Mouse (Mus musculus): ENCODE results near the gene Bms1. TPM values are rescaled to one million over a fixed set of nuclear protein-coding genes. Genes with fewer than 3 reads are reported as not detected.

Bms1 gene
- polyA plus RNA-seq, 1 experiment from 2014 or later, result 25.1 TPM

- Histone ChIP-seq H3K9ac (ENCODE audit: low read depth, low read length) (no peak overlapping the region), H3K4me3 (ENCODE audit: low read length) (no peak overlapping the region), H3K36me3 (ENCODE audit: control insufficient read depth, insufficient read depth, low read length) (peaks cover 18% of the 10 kb centered on the region; the same call in 1 of the 2 replicates), H3K4me2 (ENCODE audit: low read depth, low read length) (no peak overlapping the region), H3K27ac (ENCODE audit: low read length) (no peak overlapping the region), H3K4me1 (ENCODE audit: control insufficient read depth, insufficient read depth, low read length) (no peaks in the 10 kb centered on the region), H3K27me3 (replicated peaks; ENCODE audit: control insufficient read depth, insufficient read depth, low read length) (no peaks in the 10 kb centered on the region), H3K9me3 (ENCODE audit: control insufficient read depth, low read length) (no peaks in the 10 kb centered on the region)
- WGBS, result 82% methylated on average over 4 of the region's 4 CpGs
- ATAC-seq, result no peak
Observed at GRCm38 (mm10) chr6:118406421-118406820, 12.9 kb downstream of the Bms1 start.

DNA sequence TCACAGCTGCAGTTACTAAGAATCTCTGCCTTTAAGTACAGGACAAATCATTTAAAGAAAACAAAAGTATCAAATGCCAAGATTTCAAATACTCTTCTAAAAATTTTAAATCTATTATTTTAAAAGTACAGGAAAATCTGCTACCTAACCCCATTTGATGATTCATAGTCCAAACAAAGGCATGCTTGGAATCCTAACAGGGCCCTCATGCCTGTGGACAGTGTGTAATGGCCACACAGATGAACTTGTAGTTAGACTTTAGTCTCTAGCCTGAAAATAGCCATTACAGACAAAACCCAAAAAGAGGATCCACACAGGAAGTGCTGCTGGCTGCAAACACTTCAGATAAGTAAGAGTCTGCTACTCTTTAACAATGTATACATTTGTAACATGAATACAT is 28.5 kb downstream of the Bms1 start:
- Histone ChIP-seq H3K4me1 (ENCODE audit: control insufficient read depth, insufficient read depth, low read length) (no peaks in the 10 kb centered on the region), H3K27ac (ENCODE audit: low read length) (no peak overlapping the region), H3K9me3 (ENCODE audit: control insufficient read depth, low read length) (no peaks in the 10 kb centered on the region), H3K4me2 (ENCODE audit: low read depth, low read length) (no peak overlapping the region), H3K36me3 (ENCODE audit: control insufficient read depth, insufficient read depth, low read length) (peaks cover 4% of the 10 kb centered on the region; the same call in 1 of the 2 replicates), H3K9ac (ENCODE audit: low read depth, low read length) (no peak overlapping the region), H3K27me3 (replicated peaks; ENCODE audit: control insufficient read depth, insufficient read depth, low read length) (no peaks in the 10 kb centered on the region), H3K4me3 (ENCODE audit: low read length) (no peak overlapping the region)
- no peak for ATAC-seq

GRCm38 (mm10) chr6:118385962-118386361 is 33.3 kb downstream of the Bms1 start:
- Histone ChIP-seq H3K4me2 (ENCODE audit: low read depth, low read length) (no peak overlapping the region), H3K9ac (ENCODE audit: low read depth, low read length) (no peak overlapping the region), H3K27me3 (replicated peaks; ENCODE audit: control insufficient read depth, insufficient read depth, low read length) (no peaks in the 10 kb centered on the region), H3K4me3 (ENCODE audit: low read length) (no peak overlapping the region), H3K27ac (ENCODE audit: low read length) (no peak overlapping the region), H3K9me3 (ENCODE audit: control insufficient read depth, low read length) (no peaks in the 10 kb centered on the region), H3K4me1 (ENCODE audit: control insufficient read depth, insufficient read depth, low read length) (no peaks in the 10 kb centered on the region), H3K36me3 (ENCODE audit: control insufficient read depth, insufficient read depth, low read length) (0 out of 2 replicates have a peak, but pooled peaks cover 4% of the 10 kb centered on the region)
- 91% methylated on average over 3 of the region's 3 CpGs for WGBS
- no peak for ATAC-seq

- WGBS, result 80% methylated on average over 4 of the region's 4 CpGs
- no peak overlapping the region for H3K4me3 ChIP-seq (ENCODE audit: low read length)
- H3K9me3 ChIP-seq (ENCODE audit: control insufficient read depth, low read length), result no peaks in the 10 kb centered on the region
- H3K27ac ChIP-seq (ENCODE audit: low read length), result no peak overlapping the region
- H3K4me1 ChIP-seq (ENCODE audit: control insufficient read depth, insufficient read depth, low read length), result no peaks in the 10 kb centered on the region
- no peak for ATAC-seq
- H3K27me3 ChIP-seq (replicated peaks; ENCODE audit: control insufficient read depth, insufficient read depth, low read length), result no peaks in the 10 kb centered on the region
- no peak overlapping the region for H3K9ac ChIP-seq (ENCODE audit: low read depth, low read length)
- H3K4me2 ChIP-seq (ENCODE audit: low read depth, low read length), result no peak overlapping the region
- H3K36me3 ChIP-seq (ENCODE audit: control insufficient read depth, insufficient read depth, low read length), result 0 out of 2 replicates have a peak, but pooled peaks cover 2% of the 10 kb centered on the region
Observed at GRCm38 (mm10) chr6:118381234-118381633, 38.0 kb downstream of the Bms1 start.

- H3K4me2 ChIP-seq (ENCODE audit: low read depth, low read length), result no peak overlapping the region
- H3K27ac ChIP-seq (ENCODE audit: low read length), result no peak overlapping the region
- H3K9me3 ChIP-seq (ENCODE audit: control insufficient read depth, low read length), result no peaks in the 10 kb centered on the region
- H3K4me3 ChIP-seq (ENCODE audit: low read length), result no peak overlapping the region
- H3K4me1 ChIP-seq (ENCODE audit: control insufficient read depth, insufficient read depth, low read length), result peaks cover under 1% of the 10 kb centered on the region; the same call in 1 of the 2 replicates
- no peak for ATAC-seq
- 0 out of 2 replicates have a peak, but pooled peaks cover 2% of the 10 kb centered on the region for H3K36me3 ChIP-seq (ENCODE audit: control insufficient read depth, insufficient read depth, low read length)
- no peaks in the 10 kb centered on the region for H3K27me3 ChIP-seq (replicated peaks; ENCODE audit: control insufficient read depth, insufficient read depth, low read length)
- WGBS, result 63% methylated on average over 3 of the region's 3 CpGs
- H3K9ac ChIP-seq (ENCODE audit: low read depth, low read length), result no peak overlapping the region
Observed at GRCm38 (mm10) chr6:118380630-118381029, 38.6 kb downstream of the Bms1 start.

DNA sequence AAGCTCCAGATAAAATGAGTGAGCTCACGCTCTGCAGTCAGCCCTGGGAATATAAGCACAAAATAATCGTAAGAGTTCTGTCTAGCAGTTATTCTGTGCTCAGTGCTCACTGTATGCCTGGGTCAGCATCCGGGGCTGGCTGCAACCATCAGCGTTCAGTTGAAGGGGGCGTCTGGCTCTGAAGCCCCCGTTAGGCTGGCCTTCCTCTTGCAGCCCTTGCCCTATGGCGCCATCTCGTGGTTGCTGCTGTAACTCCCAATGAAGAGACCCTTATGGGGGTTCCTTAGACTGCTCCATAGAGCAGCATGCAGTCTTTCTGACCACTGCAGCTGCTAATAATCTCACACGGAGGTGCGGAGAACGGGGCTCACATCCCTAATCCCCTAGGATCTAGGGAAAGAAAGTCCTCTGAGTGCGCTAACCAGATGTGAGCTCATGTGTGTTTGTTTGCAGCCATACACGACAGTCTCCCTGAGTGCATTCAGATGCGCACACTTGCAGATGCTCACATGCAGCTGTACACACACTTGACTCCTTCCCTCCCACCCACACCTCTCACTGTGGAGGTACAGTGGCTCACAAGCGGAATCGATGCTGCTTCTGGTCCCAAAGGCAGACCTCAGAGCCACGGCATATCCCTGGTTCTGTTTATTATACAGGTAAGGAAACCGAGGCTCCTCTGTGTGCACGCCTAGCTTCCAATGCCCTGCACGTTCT is 39.7 kb downstream of the Bms1 start:
- WGBS, result 31% methylated on average over 20 of the region's 20 CpGs
- Histone ChIP-seq H3K9me3 (ENCODE audit: control insufficient read depth, low read length) (no peaks in the 10 kb centered on the region), H3K4me1 (ENCODE audit: control insufficient read depth, insufficient read depth, low read length) (peaks cover 4% of the 10 kb centered on the region; the same call in 1 of the 2 replicates), H3K36me3 (ENCODE audit: control insufficient read depth, insufficient read depth, low read length) (0 out of 2 replicates have a peak, but pooled peaks cover 2% of the 10 kb centered on the region), H3K4me2 (ENCODE audit: low read depth, low read length) (no peak overlapping the region), H3K27ac (ENCODE audit: low read length) (no peak overlapping the region), H3K27me3 (replicated peaks; ENCODE audit: control insufficient read depth, insufficient read depth, low read length) (no peaks in the 10 kb centered on the region), H3K4me3 (ENCODE audit: low read length) (no peak overlapping the region), H3K9ac (ENCODE audit: low read depth, low read length) (no peak overlapping the region)
- ATAC-seq, result 0 out of 2 replicates have a peak, but pooled peaks have one; percentile 44

GRCm38 (mm10) chr6:118377611-118378010 is 41.7 kb downstream of the Bms1 start:
- 50% methylated on average over 10 of the region's 10 CpGs for WGBS
- Histone ChIP-seq H3K4me2 (ENCODE audit: low read depth, low read length) (no peak overlapping the region), H3K9ac (ENCODE audit: low read depth, low read length) (no peak overlapping the region), H3K4me1 (ENCODE audit: control insufficient read depth, insufficient read depth, low read length) (peaks cover 4% of the 10 kb centered on the region; the same call in 1 of the 2 replicates), H3K36me3 (ENCODE audit: control insufficient read depth, insufficient read depth, low read length) (no peaks in the 10 kb centered on the region), H3K27ac (ENCODE audit: low read length) (no peak overlapping the region), H3K4me3 (ENCODE audit: low read length) (no peak overlapping the region), H3K27me3 (replicated peaks; ENCODE audit: control insufficient read depth, insufficient read depth, low read length) (no peaks in the 10 kb centered on the region), H3K9me3 (ENCODE audit: control insufficient read depth, low read length) (no peaks in the 10 kb centered on the region)
- no peak for ATAC-seq

- Histone ChIP-seq H3K4me2 (ENCODE audit: low read depth, low read length) (no peak overlapping the region), H3K4me1 (ENCODE audit: control insufficient read depth, insufficient read depth, low read length) (peaks cover 4% of the 10 kb centered on the region; the same call in 1 of the 2 replicates), H3K4me3 (ENCODE audit: low read length) (no peak overlapping the region), H3K9ac (ENCODE audit: low read depth, low read length) (no peak overlapping the region), H3K9me3 (ENCODE audit: control insufficient read depth, low read length) (no peaks in the 10 kb centered on the region), H3K27me3 (replicated peaks; ENCODE audit: control insufficient read depth, insufficient read depth, low read length) (no peaks in the 10 kb centered on the region), H3K36me3 (ENCODE audit: control insufficient read depth, insufficient read depth, low read length) (no peaks in the 10 kb centered on the region), H3K27ac (ENCODE audit: low read length) (no peak overlapping the region)
- ATAC-seq, result peak; percentile 55; the same call in 1 of the 2 replicates
- 28% methylated on average over 10 of the region's 10 CpGs for WGBS
Observed at GRCm38 (mm10) chr6:118376023-118376422, 43.3 kb downstream of the Bms1 start.

DNA sequence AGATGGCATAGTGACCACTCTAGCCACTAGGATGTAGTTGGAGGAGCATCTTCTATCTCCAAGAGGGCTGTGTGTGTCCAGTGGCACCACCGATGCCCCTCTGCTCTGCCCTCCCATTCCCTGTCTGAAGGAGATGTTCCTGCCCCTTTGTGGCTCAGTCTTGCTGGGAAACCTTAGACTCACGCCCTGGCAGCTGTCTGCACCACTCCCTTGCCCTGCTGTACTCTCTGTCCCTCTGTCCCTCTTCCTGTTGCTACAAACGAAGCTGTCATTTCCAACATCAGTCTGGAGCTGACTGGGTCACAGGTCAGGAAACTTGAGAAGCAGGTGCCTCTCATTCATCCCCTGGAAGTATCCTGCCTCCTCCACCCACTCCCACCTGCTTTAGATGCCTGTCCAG is 43.8 kb downstream of the Bms1 start:
- H3K9me3 ChIP-seq (ENCODE audit: control insufficient read depth, low read length), result no peaks in the 10 kb centered on the region
- H3K4me2 ChIP-seq (ENCODE audit: low read depth, low read length), result no peak overlapping the region
- H3K27me3 ChIP-seq (replicated peaks; ENCODE audit: control insufficient read depth, insufficient read depth, low read length), result no peaks in the 10 kb centered on the region
- no peak overlapping the region for H3K4me3 ChIP-seq (ENCODE audit: low read length)
- 47% methylated on average over 3 of the region's 3 CpGs for WGBS
- H3K9ac ChIP-seq (ENCODE audit: low read depth, low read length), result no peak overlapping the region
- peak; percentile 56 for ATAC-seq
- no peak overlapping the region for H3K27ac ChIP-seq (ENCODE audit: low read length)
- no peaks in the 10 kb centered on the region for H3K36me3 ChIP-seq (ENCODE audit: control insufficient read depth, insufficient read depth, low read length)
- peaks cover 4% of the 10 kb centered on the region; the same call in 1 of the 2 replicates for H3K4me1 ChIP-seq (ENCODE audit: control insufficient read depth, insufficient read depth, low read length)
